Mouse (Mus musculus): ENCODE data around the gene Dag1.
A peak's percentile ranks its signal among the peaks of the same experiment; 100 is the strongest.
"Not testable (repeated sequence)": the region's sequence is repeated elsewhere in the genome, so short reads cannot be mapped to it uniquely, and the experiment has no call there.

Gene Dag1

GRCm38 (mm10) chr9:108263690-108264190, at the start of gene Dag1:
Gene Dag1 (minus strand): TSS chr9:108263958.
- DNase-seq (ENCODE audit: low spot score), result peak; percentile 99

- no peak for DNase-seq (ENCODE audit: low spot score)
Measured at GRCm38 (mm10) chr9:108308141-108308540, 44.4 kb upstream of the Dag1 start.

- no peak for DNase-seq (ENCODE audit: low spot score)
Measured at GRCm38 (mm10) chr9:108307021-108307807, 43.5 kb upstream of the Dag1 start.

GRCm38 (mm10) chr9:108306571-108306980, 42.8 kb upstream of the Dag1 start:
- peak; percentile 62 for DNase-seq (ENCODE audit: low spot score)

GRCm38 (mm10) chr9:108305629-108306520, 42.1 kb upstream of the Dag1 start, which contains the start of the genes Rhoa and Tcta:
Gene Rhoa (plus strand): TSS chr9:108306129.
Gene Tcta (minus strand): TSS chr9:108306160.
- peak; percentile 95 for DNase-seq (ENCODE audit: low spot score)

GRCm38 (mm10) chr9:108305170-108305569, 41.4 kb upstream of the Dag1 start:
- DNase-seq (ENCODE audit: low spot score), result no peak

- DNase-seq (ENCODE audit: low spot score), result no peak
Measured at GRCm38 (mm10) chr9:108304716-108305115, 41.0 kb upstream of the Dag1 start.

- DNase-seq (ENCODE audit: low spot score), result no peak
Measured at GRCm38 (mm10) chr9:108301853-108302252, 38.1 kb upstream of the Dag1 start.

- DNase-seq (ENCODE audit: low spot score), result no peak
Measured at GRCm38 (mm10) chr9:108296453-108297355, 32.9 kb upstream of the Dag1 start, which contains the start of gene Amt. Gene Amt (plus strand): TSS chr9:108296853.

GRCm38 (mm10) chr9:108290773-108291172, 27.0 kb upstream of the Dag1 start:
- DNase-seq (ENCODE audit: low spot score), result no peak

GRCm38 (mm10) chr9:108290016-108290750, 26.4 kb upstream of the Dag1 start, which contains the start of gene Nicn1:
Gene Nicn1 (plus strand): TSS chr9:108290429.
- DNase-seq (ENCODE audit: low spot score), result peak; percentile 76

GRCm38 (mm10) chr9:108289347-108289746, 25.6 kb upstream of the Dag1 start:
- DNase-seq (ENCODE audit: low spot score), result no peak

- not testable (repeated sequence) for DNase-seq (ENCODE audit: low spot score)
Measured at GRCm38 (mm10) chr9:108287526-108288238, 23.9 kb upstream of the Dag1 start.

GRCm38 (mm10) chr9:108284410-108284809, 20.7 kb upstream of the Dag1 start:
- peak; percentile 73 for DNase-seq (ENCODE audit: low spot score)

- peak; percentile 72 for DNase-seq (ENCODE audit: low spot score)
Measured at GRCm38 (mm10) chr9:108280071-108280828, 16.5 kb upstream of the Dag1 start.

GRCm38 (mm10) chr9:108278697-108279450, 15.1 kb upstream of the Dag1 start:
- no peak for DNase-seq (ENCODE audit: low spot score)

GRCm38 (mm10) chr9:108275331-108275659, 11.5 kb upstream of the Dag1 start:
- no peak for DNase-seq (ENCODE audit: low spot score)

- no peak for DNase-seq (ENCODE audit: low spot score)
Measured at GRCm38 (mm10) chr9:108274476-108275330, 10.9 kb upstream of the Dag1 start.

Measured in ovary, postnatal 14 days (tissue).